Mouse (Mus musculus): ENCODE results near the gene Sfxn5.

- TF ChIP-seq CTCF (IDR thresholded peaks at IDR 0.05; ENCODE audit: low read depth) = no peak
- no peak for TF ChIP-seq EP300 (IDR thresholded peaks at IDR 0.05; ENCODE audit: low read depth)
Observed at GRCm38 (mm10) chr6:85356682-85357465, 23.7 kb upstream of the Sfxn5 start.

Measured in liver, embryonic 14.5 days (tissue).